Mouse (Mus musculus) thymus, postnatal 10 days (tissue): ENCODE measurements around the gene Foxa2.

Source experiments
- DNase-seq, 2 experiments: peaks; one replicate each; pipeline ENCODE4 v3.0.0; 2021; ENCODE audit warnings: low spot score in 2 of 2

Foxa2 gene

GRCm38 (mm10) chr2:148039351-148040235 is 7.2 kb downstream of the Foxa2 start:
- no peak for DNase-seq

DNA sequence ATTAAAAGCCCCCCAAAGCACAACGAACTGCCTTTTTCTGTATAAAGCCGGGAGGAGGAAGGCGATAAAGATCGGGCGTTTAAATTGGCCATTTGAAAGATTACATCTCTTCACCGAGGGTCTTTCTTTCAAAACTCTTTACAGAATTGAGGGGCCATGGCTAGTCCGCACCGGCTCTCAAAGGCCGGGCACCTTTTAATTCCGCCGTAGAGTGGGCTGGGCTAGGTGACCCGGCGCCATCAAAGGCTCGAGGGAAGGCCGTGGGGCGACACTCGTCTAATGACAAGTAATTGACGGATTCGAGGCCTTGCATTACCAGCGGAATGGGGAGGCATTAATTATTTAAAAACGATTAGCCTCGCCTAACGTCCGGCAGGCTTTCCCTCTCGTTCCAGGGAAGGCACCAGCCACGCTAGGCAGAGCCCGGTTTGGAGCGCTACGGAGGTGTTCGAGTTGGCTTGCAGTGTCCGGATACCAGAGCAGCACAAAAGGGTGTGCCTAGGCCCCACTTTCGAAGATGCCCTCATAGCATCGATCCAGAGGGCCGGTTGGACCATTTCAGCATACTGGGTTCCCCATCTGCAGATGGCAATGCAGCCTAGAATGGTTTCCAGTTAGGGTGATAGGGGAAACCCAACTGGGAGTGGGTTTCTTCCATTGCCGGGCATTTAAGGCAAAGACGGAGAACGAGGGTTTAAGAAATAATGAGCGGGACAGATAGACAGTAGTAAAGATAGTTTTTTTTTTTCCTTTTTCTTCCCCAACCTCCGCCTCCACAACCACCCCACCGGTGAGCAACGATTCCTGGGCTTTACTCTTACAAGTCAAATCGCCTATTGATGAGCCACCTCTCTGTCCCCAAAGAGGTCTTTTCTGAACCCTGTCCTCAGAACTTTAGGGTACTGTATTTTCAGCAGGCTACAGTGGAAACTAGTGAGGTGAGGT is 8.1 kb downstream of the Foxa2 start:
- no peak for DNase-seq

- no peak for DNase-seq
These were observed 10.1 kb downstream of the Foxa2 start for GRCm38 (mm10) chr2:148036611-148037160.

DNA sequence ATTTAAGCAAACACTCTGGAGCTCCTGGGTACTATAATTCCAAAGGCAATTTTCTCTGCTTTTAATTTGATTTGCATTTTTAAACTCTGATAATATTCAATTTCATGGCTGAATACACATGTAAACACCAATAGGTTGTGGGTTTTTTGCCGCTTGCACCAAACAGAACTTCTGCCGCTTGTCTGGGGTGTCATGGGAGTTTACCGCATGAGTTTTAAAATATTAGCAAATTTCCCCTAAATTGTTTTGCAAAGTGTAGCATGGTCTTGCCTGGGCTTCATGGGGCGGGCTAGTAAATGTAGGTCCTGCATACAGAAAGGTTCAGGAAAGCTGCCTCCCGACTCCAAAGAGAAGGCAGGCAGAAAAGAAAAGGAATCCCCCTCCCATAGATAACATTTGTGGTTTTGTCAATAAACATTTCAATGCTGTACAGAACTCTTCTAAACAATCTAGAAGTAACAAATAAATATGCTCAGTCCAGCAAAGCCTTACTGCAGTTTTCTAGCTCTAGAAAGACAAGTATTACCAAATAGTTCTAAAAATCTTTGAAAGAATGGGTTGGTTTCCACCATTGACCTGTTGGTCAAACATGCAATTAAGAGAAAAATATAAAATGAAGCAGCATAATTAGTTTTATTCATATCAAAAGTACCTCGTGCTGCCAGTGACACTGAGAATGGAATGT is 15.6 kb downstream of the Foxa2 start:
- no peak for DNase-seq

DNA sequence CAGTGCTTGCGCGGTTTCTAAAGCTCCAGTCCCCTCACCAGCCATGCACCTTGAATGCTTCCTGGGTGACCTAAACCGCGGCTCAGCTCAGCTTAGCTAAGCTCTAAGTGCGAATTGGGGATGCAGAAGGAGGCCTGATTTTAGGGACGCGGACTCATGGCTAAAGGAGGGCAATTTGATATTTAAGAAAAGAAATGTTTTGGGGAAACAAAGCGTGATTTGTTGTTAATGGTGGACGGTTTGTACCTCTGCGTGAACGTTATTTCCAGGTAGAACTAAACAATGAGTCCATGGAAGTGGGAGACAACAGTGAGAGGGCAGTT is 16.2 kb downstream of the Foxa2 start:
- no peak for DNase-seq

- no peak for DNase-seq
These were observed 16.8 kb downstream of the Foxa2 start for GRCm38 (mm10) chr2:148029751-148030612.

- DNase-seq: no peak
These were observed 17.6 kb downstream of the Foxa2 start for GRCm38 (mm10) chr2:148029050-148029608.

DNA sequence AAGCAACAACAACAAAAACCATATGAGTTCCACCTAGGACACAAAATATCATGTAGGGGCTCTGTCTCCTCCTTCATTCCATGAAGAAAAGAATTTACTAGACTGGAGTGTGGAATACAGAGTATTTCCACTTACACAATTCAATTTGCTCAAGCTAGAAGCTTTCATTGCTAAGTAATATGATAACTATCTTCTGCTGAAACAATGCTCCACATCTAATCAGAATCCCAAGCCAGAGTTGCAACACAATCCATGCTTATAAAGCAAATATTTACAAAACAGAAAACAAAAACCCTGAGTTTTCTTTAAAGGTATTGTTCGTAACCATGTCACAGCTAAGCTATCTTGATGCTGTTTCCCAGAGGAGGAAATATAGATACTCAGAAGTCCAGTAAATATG is 20.4 kb downstream of the Foxa2 start:
- DNase-seq: no peak

DNA sequence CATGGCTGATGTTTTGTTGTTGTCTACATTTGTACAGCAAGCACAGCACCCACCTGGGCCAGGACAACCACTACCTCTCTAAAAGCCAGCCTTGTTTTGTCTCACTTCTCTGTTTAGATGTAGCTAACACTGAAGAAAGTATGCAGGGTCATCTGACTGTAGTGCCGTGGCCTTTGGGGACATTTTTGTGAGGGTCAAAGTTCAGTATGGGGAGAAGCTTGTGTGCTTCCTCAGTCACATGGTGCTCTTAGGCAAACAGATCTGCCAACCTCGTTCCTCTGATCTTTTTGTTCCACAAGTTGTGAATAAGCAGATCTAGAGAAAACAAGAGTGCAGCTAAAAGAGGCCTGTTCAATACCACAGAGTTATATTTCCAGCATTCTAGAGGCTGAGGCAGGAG is 21.3 kb downstream of the Foxa2 start:
- DNase-seq: no peak

GRCm38 (mm10) chr2:148024268-148024935 is 22.4 kb downstream of the Foxa2 start:
- DNase-seq: no peak

- no peak for DNase-seq
These were observed 23.4 kb downstream of the Foxa2 start for GRCm38 (mm10) chr2:148023340-148023806.

DNA sequence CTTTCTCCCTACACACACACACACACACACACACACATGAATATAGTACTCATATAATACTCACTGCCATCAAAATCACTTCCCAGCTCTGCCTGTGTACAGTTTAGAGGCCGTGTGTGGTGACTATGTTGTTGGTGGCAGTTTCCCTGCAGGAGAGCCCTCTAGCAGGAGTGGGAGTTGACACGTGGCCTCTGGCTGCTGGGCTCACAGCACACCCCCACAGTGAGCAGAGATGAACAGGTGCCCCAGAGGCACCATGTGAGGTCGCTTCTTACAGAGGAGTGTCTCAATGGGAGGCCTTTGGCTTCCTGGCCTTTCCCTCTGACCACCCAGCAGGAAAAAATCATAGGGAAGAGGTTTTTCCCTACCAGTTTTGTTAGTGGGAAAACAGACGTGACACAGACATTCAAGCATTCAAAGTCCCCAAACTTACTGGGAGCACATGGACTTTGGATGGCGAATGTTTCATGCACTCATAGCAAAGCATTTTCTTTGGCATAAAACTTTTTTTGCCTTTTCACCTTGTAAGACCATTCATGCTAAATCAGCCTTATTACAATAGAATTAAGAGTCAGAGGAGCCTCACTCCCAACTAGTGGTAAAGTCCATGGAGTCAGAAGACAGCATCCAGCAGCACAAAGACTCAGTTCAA is 24.7 kb downstream of the Foxa2 start:
- no peak for DNase-seq

GRCm38 (mm10) chr2:148021016-148021415 is 25.8 kb downstream of the Foxa2 start:
- DNase-seq: no peak

- DNase-seq: no peak
These were observed 26.6 kb downstream of the Foxa2 start for GRCm38 (mm10) chr2:148020125-148020524.

DNA sequence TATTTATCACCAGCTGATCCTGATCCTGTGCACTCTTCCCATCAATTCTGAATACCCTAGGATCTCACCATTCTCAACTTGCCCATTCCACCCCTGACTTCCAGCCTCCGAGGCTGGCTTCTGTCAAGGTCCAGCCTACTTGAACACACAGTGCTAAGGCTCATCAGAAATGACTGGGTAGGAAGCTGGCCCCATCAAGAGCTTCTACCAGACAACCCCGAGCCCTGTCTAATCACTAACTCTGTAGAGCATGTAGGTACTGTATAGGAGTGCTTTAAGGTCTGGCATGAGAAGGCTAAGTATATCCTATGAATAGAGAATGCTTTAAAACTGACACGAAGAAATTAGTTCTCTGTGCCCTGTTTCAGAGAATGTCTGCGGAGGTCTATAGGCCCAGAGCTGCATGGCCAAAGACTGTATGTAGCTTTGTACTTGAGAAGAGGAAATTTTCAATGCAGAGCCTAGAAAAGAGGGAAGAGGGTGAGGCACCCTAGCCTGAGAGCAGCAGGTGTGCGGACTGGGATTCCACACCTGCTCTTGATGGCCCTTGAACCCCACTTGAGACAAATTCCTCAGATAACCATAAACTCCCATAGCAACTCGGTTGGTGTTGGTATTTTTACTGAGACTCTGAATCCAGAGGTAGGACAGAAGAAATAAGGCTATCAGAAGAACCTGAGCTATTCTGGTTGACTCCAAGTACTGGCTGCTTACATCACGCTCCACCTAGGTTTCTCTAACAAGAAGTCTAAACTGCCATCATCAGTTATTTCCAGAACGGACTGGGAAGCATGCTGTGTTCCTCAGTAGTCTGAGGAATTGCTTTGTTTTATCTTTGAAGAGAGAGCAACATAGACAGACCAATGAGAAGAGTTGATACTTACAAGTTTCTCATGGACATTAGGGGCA is 28.7 kb downstream of the Foxa2 start:
- no peak for DNase-seq

- DNase-seq: no peak
These were observed 33.4 kb downstream of the Foxa2 start for GRCm38 (mm10) chr2:148013382-148013781.

DNA sequence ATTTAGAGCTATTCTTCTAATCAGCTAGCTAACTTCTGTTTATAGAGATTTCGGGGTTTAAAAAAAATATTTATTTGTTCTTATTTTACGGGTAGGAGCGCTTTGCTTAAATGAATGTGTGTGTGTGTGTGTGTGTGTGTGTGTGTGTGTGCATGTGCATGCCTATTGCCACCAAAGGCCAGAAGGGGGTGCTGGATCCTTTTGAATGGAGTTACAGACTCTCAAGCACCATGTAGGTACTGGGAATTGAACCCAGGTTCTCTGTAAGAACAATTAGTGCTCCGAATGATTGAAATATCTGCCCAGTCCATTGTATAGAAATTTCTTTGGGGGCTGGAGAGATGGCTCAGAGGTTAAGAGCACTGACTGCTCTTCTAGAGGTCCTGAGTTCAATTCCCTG is 37.7 kb downstream of the Foxa2 start:
- DNase-seq: no peak
